ENCODE assay signal across 19 mouse cellular contexts in the genomic region with DNA sequence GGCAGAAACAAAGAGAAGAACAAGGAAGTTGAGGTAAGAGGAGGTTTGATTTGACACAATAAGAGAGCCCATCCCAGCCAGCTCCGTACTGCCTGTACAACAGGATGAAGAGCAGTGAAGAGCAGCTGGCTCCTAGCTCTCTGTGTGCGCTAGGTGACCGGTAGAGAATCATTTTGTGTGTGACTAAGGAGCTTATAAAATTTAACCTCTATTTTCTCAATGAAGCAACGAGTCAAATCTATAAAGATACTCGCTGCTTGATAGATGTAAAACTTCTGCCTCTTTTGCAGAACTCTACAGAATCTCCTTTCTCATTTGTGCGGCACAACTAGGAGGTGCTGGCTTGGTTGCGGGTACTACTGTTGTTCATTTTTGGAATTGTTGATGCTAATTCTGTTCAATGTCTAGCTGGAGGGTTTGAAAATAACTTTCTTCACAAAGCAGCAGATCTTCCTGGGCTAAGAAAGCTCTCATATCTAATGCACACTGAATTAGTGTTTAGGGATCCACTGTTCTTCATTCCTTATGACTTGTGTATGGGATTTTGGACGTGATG.
DNase-seq lines count a peak whose midpoint lies in the region; ATAC-seq lines count a peak whose summit lies in the region.
"Had no signal": no experiment of that assay in that cellular context is flagged by ENCODE, and none has a peak within 500 bp of the region (broad histone marks: within the 10 kb centered on the region; RNA-seq: fewer than 3 reads in every experiment).

No protein-coding gene starts in this region.

- H3K27ac ChIP-seq in forebrain, embryonic 14.5 days (ENCODE audit: low read depth, low read length), result no peak overlapping the region
- H3K27ac ChIP-seq in hindbrain, embryonic 15.5 days (replicated peaks), result peak overlapping the region; percentile 65; the same call in 1 of the 2 replicates
- H3K27ac ChIP-seq in midbrain, embryonic 15.5 days, result peak overlapping the region; percentile 71
- H3K27ac ChIP-seq in embryonic facial prominence, embryonic 10.5 days (replicated peaks), result no peak overlapping the region
- no peak overlapping the region for H3K27ac ChIP-seq in limb, embryonic 10.5 days
- H3K27ac ChIP-seq: layer of hippocampus, adult 2 months; liver, embryonic 15.5 days had no signal

- peaks cover 6% of the 10 kb centered on the region; the same call in 1 of the 2 replicates for H3K4me1 ChIP-seq in forebrain, embryonic 14.5 days (ENCODE audit: control insufficient read depth, insufficient read depth, low read length)
- H3K4me1 ChIP-seq in hindbrain, embryonic 15.5 days (replicated peaks), result peaks cover 14% of the 10 kb centered on the region
- H3K4me1 ChIP-seq in midbrain, embryonic 15.5 days, result peaks cover 22% of the 10 kb centered on the region
- peaks cover 11% of the 10 kb centered on the region for H3K4me1 ChIP-seq in embryonic facial prominence, embryonic 10.5 days
- no peaks in the 10 kb centered on the region for H3K4me1 ChIP-seq in limb, embryonic 10.5 days
- H3K4me1 ChIP-seq: liver, embryonic 15.5 days; megakaryocyte, embryonic 14.5 days had no signal

- peak overlapping the region; percentile 35 for H3K4me2 ChIP-seq in forebrain, embryonic 14.5 days (ENCODE audit: low read length)
- peak overlapping the region; percentile 49 for H3K4me2 ChIP-seq in hindbrain, embryonic 15.5 days
- peak overlapping the region; percentile 37 for H3K4me2 ChIP-seq in midbrain, embryonic 15.5 days
- H3K4me2 ChIP-seq: liver, embryonic 15.5 days had no signal

- no peak overlapping the region for H3K9ac ChIP-seq in forebrain, embryonic 14.5 days (ENCODE audit: low read length)
- no peak overlapping the region for H3K9ac ChIP-seq in hindbrain, embryonic 15.5 days
- H3K9ac ChIP-seq in midbrain, embryonic 15.5 days, result peak overlapping the region; percentile 20; the same call in 1 of the 2 replicates
- H3K9ac ChIP-seq: liver, embryonic 15.5 days had no signal

- no peak overlapping the region for H3K4me3 ChIP-seq in forebrain, embryonic 14.5 days (ENCODE audit: low read depth, low read length)
- H3K4me3 ChIP-seq in hindbrain, embryonic 15.5 days, result no peak overlapping the region
- peak overlapping the region; percentile 22 for H3K4me3 ChIP-seq in midbrain, embryonic 15.5 days
- no peak overlapping the region for H3K4me3 ChIP-seq in embryonic facial prominence, embryonic 10.5 days
- no peak overlapping the region for H3K4me3 ChIP-seq in limb, embryonic 10.5 days
- H3K4me3 ChIP-seq: layer of hippocampus, adult 2 months; liver, embryonic 15.5 days; megakaryocyte, embryonic 14.5 days had no signal

- DNase-seq in brain, adult 2 months (ENCODE audit: low read depth, low spot score), result peak; percentile 21
- peak; percentile 5 for DNase-seq in forebrain, embryonic 14.5 days (ENCODE audit: low spot score)
- no peak for DNase-seq in embryonic facial prominence, embryonic 10.5 days (ENCODE audit: low spot score)
- DNase-seq in heart, postnatal 4 days, result no peak
- no peak for DNase-seq in spleen, adult 18-20 months
- no peak for DNase-seq in limb, embryonic 10.5 days (ENCODE audit: low spot score)
- DNase-seq: adrenal gland, postnatal 10 days; cerebellum, adult 18-20 months; cerebellum, postnatal 36 days; kidney, adult 11 months; kidney, postnatal 10 days; lung, postnatal 10 days; right cerebral cortex, postnatal 4 days; thymus, postnatal 4 days had no signal

- 44% methylated on average over 8 of the region's 8 CpGs for WGBS in forebrain, embryonic 14.5 days
- WGBS in hindbrain, embryonic 15.5 days, result 53% methylated on average over 8 of the region's 8 CpGs
- WGBS in midbrain, embryonic 15.5 days, result 18% methylated on average over 8 of the region's 8 CpGs
- 64% methylated on average over 8 of the region's 8 CpGs for WGBS in embryonic facial prominence, embryonic 10.5 days
- 82% methylated on average over 8 of the region's 8 CpGs for WGBS in limb, embryonic 10.5 days

- H3K36me3 ChIP-seq in forebrain, embryonic 14.5 days (ENCODE audit: control insufficient read depth, insufficient read depth, low read length), result no peaks in the 10 kb centered on the region
- H3K36me3 ChIP-seq in hindbrain, embryonic 15.5 days, result no peaks in the 10 kb centered on the region
- no peaks in the 10 kb centered on the region for H3K36me3 ChIP-seq in midbrain, embryonic 15.5 days (replicated peaks)
- H3K36me3 ChIP-seq in embryonic facial prominence, embryonic 10.5 days (replicated peaks), result no peaks in the 10 kb centered on the region
- no peaks in the 10 kb centered on the region for H3K36me3 ChIP-seq in limb, embryonic 10.5 days
- H3K36me3 ChIP-seq: liver, embryonic 15.5 days had no signal

- peak; percentile 44; the same call in 1 of the 2 replicates for ATAC-seq in forebrain, embryonic 14.5 days
- peak; percentile 44; the same call in 1 of the 2 replicates for ATAC-seq in hindbrain, embryonic 15.5 days (ENCODE audit: low FRiP score, low read depth)
- peak; percentile 74 for ATAC-seq in midbrain, embryonic 15.5 days (replicated peaks)

- H3K9me3 ChIP-seq in forebrain, embryonic 14.5 days (replicated peaks; ENCODE audit: control insufficient read depth, low read length), result no peaks in the 10 kb centered on the region
- H3K9me3 ChIP-seq in hindbrain, embryonic 15.5 days, result no peaks in the 10 kb centered on the region
- no peaks in the 10 kb centered on the region for H3K9me3 ChIP-seq in midbrain, embryonic 15.5 days
- H3K9me3 ChIP-seq in embryonic facial prominence, embryonic 10.5 days, result no peaks in the 10 kb centered on the region
- no peaks in the 10 kb centered on the region for H3K9me3 ChIP-seq in limb, embryonic 10.5 days (replicated peaks)
- H3K9me3 ChIP-seq: liver, embryonic 15.5 days; megakaryocyte, embryonic 14.5 days had no signal

- no peaks in the 10 kb centered on the region for H3K27me3 ChIP-seq in forebrain, embryonic 14.5 days (replicated peaks; ENCODE audit: control insufficient read depth, insufficient read depth, low read length)
- no peaks in the 10 kb centered on the region for H3K27me3 ChIP-seq in hindbrain, embryonic 15.5 days
- H3K27me3 ChIP-seq in midbrain, embryonic 15.5 days (replicated peaks), result no peaks in the 10 kb centered on the region
- no peaks in the 10 kb centered on the region for H3K27me3 ChIP-seq in embryonic facial prominence, embryonic 10.5 days (replicated peaks; ENCODE audit: low read depth, poor library complexity, severe bottlenecking)
- H3K27me3 ChIP-seq in limb, embryonic 10.5 days (ENCODE audit: low read depth, poor library complexity, severe bottlenecking), result no peaks in the 10 kb centered on the region
- H3K27me3 ChIP-seq: liver, embryonic 15.5 days; megakaryocyte, embryonic 14.5 days had no signal

Comparison
In these comparisons a context has a peak if more than half of its experiments do, and no peak if none do; other contexts are left out.
1. DNase-seq: peak in brain, adult 2 months (single experiment) and forebrain, embryonic 14.5 days (single experiment); none in embryonic facial prominence, embryonic 10.5 days (single experiment), heart, postnatal 4 days (single experiment), spleen, adult 18-20 months (0 of 2) and limb, embryonic 10.5 days (single experiment).
2. H3K27ac ChIP-seq: peak in hindbrain, embryonic 15.5 days (single experiment) and midbrain, embryonic 15.5 days (single experiment); none in forebrain, embryonic 14.5 days (single experiment), embryonic facial prominence, embryonic 10.5 days (single experiment) and limb, embryonic 10.5 days (single experiment).
3. Peak in every context shown above with its lines, with median percentiles within 50 percentile points of each other: ATAC-seq and H3K4me2 ChIP-seq.